Mouse (Mus musculus): Measurements from ENCODE around the gene Uox. TPM values are rescaled to one million over a fixed set of nuclear protein-coding genes. Genes with fewer than 3 reads are reported as not detected.

The Uox gene
- total RNA-seq, 1 experiment from 2014 or later, result not detected

GRCm38 (mm10) chr3:146617946-146618345, 47.7 kb downstream of the Uox start:
- ATAC-seq (replicated peaks; ENCODE audit: low read depth, poor library complexity, severe bottlenecking), result no peak

- ATAC-seq (replicated peaks; ENCODE audit: low read depth, poor library complexity, severe bottlenecking), result no peak
These were observed 48.1 kb downstream of the Uox start for GRCm38 (mm10) chr3:146618357-146618756.

- no peak for ATAC-seq (replicated peaks; ENCODE audit: low read depth, poor library complexity, severe bottlenecking)
These were observed 49.9 kb downstream of the Uox start for GRCm38 (mm10) chr3:146620101-146620500.

- peak; percentile 55 for ATAC-seq (replicated peaks; ENCODE audit: low read depth, poor library complexity, severe bottlenecking)
These were observed 50.5 kb downstream of the Uox start for GRCm38 (mm10) chr3:146620555-146621249.

GRCm38 (mm10) chr3:146621966-146622365, 51.7 kb downstream of the Uox start:
- no peak for ATAC-seq (replicated peaks; ENCODE audit: low read depth, poor library complexity, severe bottlenecking)

GRCm38 (mm10) chr3:146625766-146626165, 55.5 kb downstream of the Uox start:
- ATAC-seq (replicated peaks; ENCODE audit: low read depth, poor library complexity, severe bottlenecking), result no peak

- peak; percentile 57 for ATAC-seq (replicated peaks; ENCODE audit: low read depth, poor library complexity, severe bottlenecking)
These were observed 58.2 kb downstream of the Uox start for GRCm38 (mm10) chr3:146628227-146628982.

- ATAC-seq (replicated peaks; ENCODE audit: low read depth, poor library complexity, severe bottlenecking), result no peak
These were observed 62.3 kb downstream of the Uox start for GRCm38 (mm10) chr3:146632506-146632905.

- ATAC-seq (replicated peaks; ENCODE audit: low read depth, poor library complexity, severe bottlenecking), result no peak
These were observed 71.7 kb downstream of the Uox start for GRCm38 (mm10) chr3:146641818-146642427.

GRCm38 (mm10) chr3:146649311-146649894, 79.2 kb downstream of the Uox start:
- ATAC-seq (replicated peaks; ENCODE audit: low read depth, poor library complexity, severe bottlenecking), result no peak

- ATAC-seq (replicated peaks; ENCODE audit: low read depth, poor library complexity, severe bottlenecking), result no peak
These were observed 80.5 kb downstream of the Uox start for GRCm38 (mm10) chr3:146650716-146651115.

GRCm38 (mm10) chr3:146651217-146651616, 81.0 kb downstream of the Uox start, which contains the start of gene 4930503B20Rik:
Gene 4930503B20Rik (minus strand): TSS chr3:146651317.
- ATAC-seq (replicated peaks; ENCODE audit: low read depth, poor library complexity, severe bottlenecking), result no peak

GRCm38 (mm10) chr3:146652431-146652830, 82.2 kb downstream of the Uox start:
- no peak for ATAC-seq (replicated peaks; ENCODE audit: low read depth, poor library complexity, severe bottlenecking)

- peak; percentile 45 for ATAC-seq (replicated peaks; ENCODE audit: low read depth, poor library complexity, severe bottlenecking)
These were observed 83.5 kb downstream of the Uox start for GRCm38 (mm10) chr3:146653692-146654091.

- ATAC-seq (replicated peaks; ENCODE audit: low read depth, poor library complexity, severe bottlenecking), result peak; percentile 69
These were observed 84.9 kb downstream of the Uox start for GRCm38 (mm10) chr3:146655111-146655577.

- ATAC-seq (replicated peaks; ENCODE audit: low read depth, poor library complexity, severe bottlenecking), result peak; percentile 46
These were observed 87.2 kb downstream of the Uox start for GRCm38 (mm10) chr3:146657433-146657832.

- ATAC-seq (replicated peaks; ENCODE audit: low read depth, poor library complexity, severe bottlenecking), result peak; percentile 29
These were observed 87.9 kb downstream of the Uox start for GRCm38 (mm10) chr3:146658061-146658639.

GRCm38 (mm10) chr3:146659321-146659720, 89.1 kb downstream of the Uox start:
- ATAC-seq (replicated peaks; ENCODE audit: low read depth, poor library complexity, severe bottlenecking), result no peak

GRCm38 (mm10) chr3:146661001-146661400, 90.8 kb downstream of the Uox start:
- ATAC-seq (replicated peaks; ENCODE audit: low read depth, poor library complexity, severe bottlenecking), result no peak

GRCm38 (mm10) chr3:146661907-146662306, 91.7 kb downstream of the Uox start:
- no peak for ATAC-seq (replicated peaks; ENCODE audit: low read depth, poor library complexity, severe bottlenecking)
